Mouse (Mus musculus): ENCODE measurements around the gene Crhr1. TPM values are rescaled to one million over a fixed set of nuclear protein-coding genes. Genes with fewer than 3 reads are reported as not detected.

Crhr1 gene
- polyA plus RNA-seq, 1 experiment from 2014 or later = not detected

- Histone ChIP-seq H3K4me2 (ENCODE audit: low read depth, low read length) (no peak overlapping the region), H3K4me1 (ENCODE audit: insufficient read depth) (no peaks in the 10 kb centered on the region), H3K9me3 (ENCODE audit: low read length) (no peaks in the 10 kb centered on the region), H3K36me3 (replicated peaks; ENCODE audit: insufficient read depth, low read length) (no peaks in the 10 kb centered on the region), H3K9ac (replicated peaks) (no peak overlapping the region), H3K27me3 (ENCODE audit: insufficient read depth, low read length) (no peaks in the 10 kb centered on the region), H3K4me3 (ENCODE audit: low read depth, low read length) (no peak overlapping the region), H3K27ac (ENCODE audit: low read depth) (no peak overlapping the region)
- TF ChIP-seq EP300 (IDR thresholded peaks at IDR 0.05; ENCODE audit: low read depth) = no peak
- no peak for TF ChIP-seq CTCF (IDR thresholded peaks at IDR 0.05; ENCODE audit: low read depth)
- ATAC-seq (no peak), DNase-seq (no peak)
- 82% methylated on average over 6 of the region's 6 CpGs for WGBS (ENCODE audit: insufficient replicate concordance)
These were observed 19.0 kb upstream of the Crhr1 start for GRCm38 (mm10) chr11:104113699-104114098.

GRCm38 (mm10) chr11:104114690-104115089, 18.0 kb upstream of the Crhr1 start:
- Histone ChIP-seq H3K4me1 (ENCODE audit: insufficient read depth) (no peaks in the 10 kb centered on the region), H3K9me3 (ENCODE audit: low read length) (no peaks in the 10 kb centered on the region), H3K4me2 (ENCODE audit: low read depth, low read length) (no peak overlapping the region), H3K27ac (ENCODE audit: low read depth) (no peak overlapping the region), H3K4me3 (ENCODE audit: low read depth, low read length) (no peak overlapping the region), H3K9ac (replicated peaks) (no peak overlapping the region), H3K36me3 (replicated peaks; ENCODE audit: insufficient read depth, low read length) (no peaks in the 10 kb centered on the region), H3K27me3 (ENCODE audit: insufficient read depth, low read length) (no peaks in the 10 kb centered on the region)
- DNase-seq = peak; percentile 72
- 8% methylated on average over 7 of the region's 7 CpGs for WGBS (ENCODE audit: insufficient replicate concordance)
- peak; percentile 62; the same call in 1 of the 2 replicates for ATAC-seq
- no peak for TF ChIP-seq CTCF (IDR thresholded peaks at IDR 0.05; ENCODE audit: low read depth)
- TF ChIP-seq EP300 (IDR thresholded peaks at IDR 0.05; ENCODE audit: low read depth) = no peak

DNA sequence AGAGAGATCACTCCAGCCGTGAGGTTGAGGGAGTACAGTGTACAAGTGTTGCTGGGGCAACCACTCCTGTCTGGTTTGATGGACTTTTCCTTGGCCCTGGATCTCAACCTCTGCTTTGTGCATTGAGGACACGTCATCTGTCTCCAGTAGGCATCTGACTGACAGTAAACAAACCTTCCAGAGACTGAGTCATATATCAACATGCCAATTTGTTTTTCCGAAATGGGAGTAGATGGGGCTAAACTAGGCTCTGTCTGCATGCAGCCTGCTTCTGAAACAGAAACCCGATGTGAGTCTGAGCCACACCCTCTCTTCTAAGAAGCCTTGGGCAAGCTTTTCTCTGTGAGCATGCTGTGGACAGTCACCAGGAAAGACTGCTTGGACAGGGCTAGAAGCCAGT, 14.3 kb upstream of the Crhr1 start:
- Histone ChIP-seq H3K27ac (ENCODE audit: low read depth) (no peak overlapping the region), H3K4me3 (ENCODE audit: low read depth, low read length) (no peak overlapping the region), H3K9me3 (ENCODE audit: low read length) (no peaks in the 10 kb centered on the region), H3K4me2 (ENCODE audit: low read depth, low read length) (no peak overlapping the region), H3K9ac (replicated peaks) (no peak overlapping the region), H3K36me3 (replicated peaks; ENCODE audit: insufficient read depth, low read length) (no peaks in the 10 kb centered on the region), H3K27me3 (ENCODE audit: insufficient read depth, low read length) (no peaks in the 10 kb centered on the region), H3K4me1 (ENCODE audit: insufficient read depth) (no peaks in the 10 kb centered on the region)
- no peak for TF ChIP-seq CTCF (IDR thresholded peaks at IDR 0.05; ENCODE audit: low read depth)
- TF ChIP-seq EP300 (IDR thresholded peaks at IDR 0.05; ENCODE audit: low read depth) = no peak
- ATAC-seq = no peak
- 54% methylated on average over 4 of the region's 4 CpGs for WGBS (ENCODE audit: insufficient replicate concordance)
- no peak for DNase-seq

DNA sequence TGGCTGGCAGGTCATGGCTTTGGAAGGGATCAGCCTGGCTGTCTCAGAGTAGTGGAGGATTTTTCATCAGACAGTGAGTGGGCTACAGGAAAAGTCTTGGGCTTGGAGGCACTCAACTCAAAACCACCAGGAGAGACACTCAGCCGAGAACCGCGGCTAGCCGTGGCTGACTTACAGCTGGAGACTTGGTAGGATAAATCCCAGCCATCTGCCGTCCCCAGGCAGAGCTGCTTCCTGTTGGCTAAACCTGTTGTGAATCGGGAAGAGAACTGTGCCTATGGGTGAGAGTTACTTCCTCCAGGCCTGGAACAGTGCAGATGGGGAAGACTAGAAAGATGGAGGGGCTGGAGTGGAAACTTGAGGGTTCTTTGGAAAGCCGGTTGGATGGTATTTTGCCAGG, 9.7 kb upstream of the Crhr1 start:
- WGBS (ENCODE audit: insufficient replicate concordance) = 54% methylated on average over 7 of the region's 7 CpGs
- H3K9ac ChIP-seq (replicated peaks) = no peak overlapping the region

GRCm38 (mm10) chr11:104123479-104123878, 9.2 kb upstream of the Crhr1 start:
- Histone ChIP-seq H3K4me2 (ENCODE audit: low read depth, low read length) (no peak overlapping the region), H3K27ac (ENCODE audit: low read depth) (no peak overlapping the region), H3K4me1 (ENCODE audit: insufficient read depth) (no peaks in the 10 kb centered on the region), H3K9me3 (ENCODE audit: low read length) (no peaks in the 10 kb centered on the region), H3K4me3 (ENCODE audit: low read depth, low read length) (no peak overlapping the region), H3K27me3 (ENCODE audit: insufficient read depth, low read length) (no peaks in the 10 kb centered on the region), H3K36me3 (replicated peaks; ENCODE audit: insufficient read depth, low read length) (no peaks in the 10 kb centered on the region), H3K9ac (replicated peaks) (no peak overlapping the region)
- WGBS (ENCODE audit: insufficient replicate concordance) = 70% methylated on average over 10 of the region's 10 CpGs
- TF ChIP-seq CTCF (IDR thresholded peaks at IDR 0.05; ENCODE audit: low read depth) (no peak), EP300 (IDR thresholded peaks at IDR 0.05; ENCODE audit: low read depth) (no peak)
- DNase-seq (no peak), ATAC-seq (no peak)

More for the DNA sequence above, 9.7 kb upstream of the Crhr1 start:
- TF ChIP-seq EP300 (IDR thresholded peaks at IDR 0.05; ENCODE audit: low read depth) (no peak), CTCF (IDR thresholded peaks at IDR 0.05; ENCODE audit: low read depth) (no peak)
- no peak overlapping the region for H3K4me3 ChIP-seq (ENCODE audit: low read depth, low read length)
- H3K4me2 ChIP-seq (ENCODE audit: low read depth, low read length) = no peak overlapping the region
- no peaks in the 10 kb centered on the region for H3K9me3 ChIP-seq (ENCODE audit: low read length)
- no peak for ATAC-seq
- H3K27ac ChIP-seq (ENCODE audit: low read depth) = no peak overlapping the region
- no peaks in the 10 kb centered on the region for H3K27me3 ChIP-seq (ENCODE audit: insufficient read depth, low read length)
- DNase-seq = no peak
- H3K36me3 ChIP-seq (replicated peaks; ENCODE audit: insufficient read depth, low read length) = no peaks in the 10 kb centered on the region
- no peaks in the 10 kb centered on the region for H3K4me1 ChIP-seq (ENCODE audit: insufficient read depth)

DNA sequence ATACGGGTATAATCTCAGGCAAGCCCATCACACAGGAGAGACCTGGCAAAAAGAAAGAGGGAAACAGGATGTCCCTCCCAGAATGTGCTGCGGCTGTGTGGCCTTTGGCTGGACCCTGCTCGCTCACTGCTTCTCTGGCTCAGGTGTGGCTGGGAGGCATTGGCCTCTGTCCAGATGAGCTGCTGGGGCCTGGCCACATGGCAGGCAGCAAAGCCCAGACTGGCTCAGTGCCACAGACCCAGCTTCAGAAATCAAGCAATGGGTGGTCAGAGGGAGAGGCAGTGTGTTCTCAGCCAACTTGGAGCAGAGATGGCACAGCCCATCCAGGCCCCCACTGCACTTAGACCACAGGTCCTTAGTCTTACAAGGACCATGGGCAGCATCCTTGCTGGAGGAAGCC, 8.1 kb upstream of the Crhr1 start:
- H3K36me3 ChIP-seq (replicated peaks; ENCODE audit: insufficient read depth, low read length) = no peaks in the 10 kb centered on the region
- no peak for DNase-seq
- H3K9me3 ChIP-seq (ENCODE audit: low read length) = no peaks in the 10 kb centered on the region
- H3K4me1 ChIP-seq (ENCODE audit: insufficient read depth) = no peaks in the 10 kb centered on the region
- no peak overlapping the region for H3K4me2 ChIP-seq (ENCODE audit: low read depth, low read length)
- H3K27ac ChIP-seq (ENCODE audit: low read depth) = no peak overlapping the region
- H3K27me3 ChIP-seq (ENCODE audit: insufficient read depth, low read length) = peaks cover 2% of the 10 kb centered on the region; the same call in 1 of the 2 replicates
- no peak overlapping the region for H3K4me3 ChIP-seq (ENCODE audit: low read depth, low read length)
- H3K9ac ChIP-seq (replicated peaks) = no peak overlapping the region
- ATAC-seq = no peak
- 67% methylated on average over 3 of the region's 3 CpGs for WGBS (ENCODE audit: insufficient replicate concordance)
- TF ChIP-seq EP300 (IDR thresholded peaks at IDR 0.05; ENCODE audit: low read depth) = no peak
- no peak for TF ChIP-seq CTCF (IDR thresholded peaks at IDR 0.05; ENCODE audit: low read depth)

GRCm38 (mm10) chr11:104129466-104129865, 3.2 kb upstream of the Crhr1 start:
- Histone ChIP-seq H3K27ac (ENCODE audit: low read depth) (no peak overlapping the region), H3K27me3 (ENCODE audit: insufficient read depth, low read length) (peaks cover 50% of the 10 kb centered on the region), H3K4me1 (ENCODE audit: insufficient read depth) (peaks cover 3% of the 10 kb centered on the region; the same call in 1 of the 2 replicates), H3K9me3 (ENCODE audit: low read length) (no peaks in the 10 kb centered on the region), H3K9ac (replicated peaks) (no peak overlapping the region), H3K4me3 (ENCODE audit: low read depth, low read length) (no peak overlapping the region), H3K4me2 (ENCODE audit: low read depth, low read length) (no peak overlapping the region), H3K36me3 (replicated peaks; ENCODE audit: insufficient read depth, low read length) (no peaks in the 10 kb centered on the region)
- TF ChIP-seq CTCF (IDR thresholded peaks at IDR 0.05; ENCODE audit: low read depth) (no peak), EP300 (IDR thresholded peaks at IDR 0.05; ENCODE audit: low read depth) (no peak)
- DNase-seq = no peak
- ATAC-seq = no peak
- 79% methylated on average over 5 of the region's 5 CpGs for WGBS (ENCODE audit: insufficient replicate concordance)

Data from liver, postnatal 0 days (tissue).